Mouse (Mus musculus) heart, adult 2 months (tissue): ENCODE results near the gene Gprin1.

Source experiments
- CTCF ChIP-seq: fragments of 200-600 bp; IDR thresholded peaks from 2 replicates; pipeline ENCODE4 v1.8.1; 2022; ENCODE audit warnings: antibody characterized with exemption, mild to moderate bottlenecking, moderate library complexity
- POLR2A ChIP-seq: fragments of 200-500 bp; IDR thresholded peaks from 2 replicates; pipeline ENCODE4 v1.6.1; 2011; ENCODE audit warnings: mild to moderate bottlenecking, low read depth, low read length, control low read depth; ENCODE audit not compliant: insufficient read depth

DNA sequence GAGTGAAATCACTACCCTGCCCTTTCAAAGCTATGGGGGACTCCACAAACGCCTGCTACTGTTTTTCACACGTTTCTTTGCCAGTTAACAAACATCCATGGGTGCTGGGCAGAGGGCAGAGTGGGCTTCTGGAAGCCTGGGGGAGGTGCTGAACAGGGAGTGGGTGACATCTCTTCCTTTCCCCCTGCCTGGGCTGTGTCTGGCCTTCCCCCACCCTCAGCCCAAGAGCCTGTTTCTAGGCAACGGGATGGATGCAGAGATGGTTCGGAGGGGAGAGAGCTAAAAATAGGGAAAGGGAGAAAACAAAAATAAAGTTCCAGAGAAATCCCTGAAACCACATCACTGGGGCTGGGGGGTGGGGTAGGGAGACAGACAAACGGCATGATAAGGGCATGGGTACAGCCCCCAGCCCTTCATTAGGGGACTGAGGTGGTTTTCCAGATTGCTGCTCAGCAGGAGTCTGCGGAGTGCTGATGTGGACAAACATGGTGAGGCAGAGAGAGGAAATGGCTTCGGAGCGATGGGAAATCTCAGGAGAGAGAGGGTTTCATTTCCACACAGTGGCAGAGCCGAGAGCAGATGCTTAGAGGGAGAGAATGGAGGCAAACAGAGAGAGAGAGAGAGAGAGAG is 5.6 kb upstream of the Gprin1 start:
- TF ChIP-seq POLR2A (no peak), CTCF (no peak)
